Mouse (Mus musculus): Measurements from ENCODE around the gene Aldh1a1.

GRCm38 (mm10) chr19:20555365-20555764 is 62.9 kb downstream of the Aldh1a1 start:
- TF ChIP-seq CTCF (IDR thresholded peaks at IDR 0.05; ENCODE audit: borderline replicate concordance, extremely low read depth, insufficient read depth, insufficient read length) (no peak), POLR2A (IDR thresholded peaks at IDR 0.05; ENCODE audit: borderline replicate concordance, extremely low read depth, insufficient read depth, insufficient read length, poor library complexity, severe bottlenecking) (no peak)
